27 mouse cellular contexts compared by ENCODE assay signal in the genomic region with DNA sequence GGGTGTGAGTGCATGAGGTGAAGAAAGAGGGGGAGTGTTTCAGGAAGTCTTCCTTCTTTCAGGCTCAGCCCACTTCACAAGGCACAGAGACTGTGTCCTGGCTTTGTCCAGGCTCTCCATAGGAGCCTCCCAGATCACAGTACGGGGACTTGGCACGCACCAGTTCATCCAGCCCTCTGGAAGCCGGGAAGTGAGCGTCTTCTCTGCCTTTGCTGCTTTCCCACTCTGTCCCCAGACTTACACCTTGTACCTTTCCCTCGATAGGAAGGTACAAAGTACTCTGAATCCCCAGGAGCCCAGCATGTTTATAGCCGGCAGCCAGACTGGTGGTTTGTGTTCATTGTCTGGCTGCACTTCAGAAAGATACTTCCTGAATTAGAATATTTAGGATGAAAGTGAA. TPM values are rescaled to one million over a fixed set of nuclear protein-coding genes. Genes with fewer than 3 reads are reported as not detected.
DNase-seq lines count a peak whose midpoint lies in the region; ATAC-seq and TF ChIP-seq lines count a peak whose summit lies in the region.
"Had no signal": no experiment of that assay in that cellular context is flagged by ENCODE, and none has a peak within 500 bp of the region (broad histone marks: within the 10 kb centered on the region; RNA-seq: fewer than 3 reads in every experiment).

No protein-coding gene starts in this region.

- no peak for DNase-seq in lung, adult 18-20 months
- DNase-seq in brain, embryonic 14.5 days (ENCODE audit: low read depth): peak; percentile 3
- peak; percentile 79 for DNase-seq in kidney, adult 9 months
- DNase-seq in kidney, postnatal 36 days: peak; percentile 65 to 72
- DNase-seq in adrenal gland, postnatal 36 days: no peak
- no peak for DNase-seq in right cerebral cortex, postnatal 10 days (ENCODE audit: low spot score in 2 of 2)
- DNase-seq: adrenal gland, adult 2 months; cerebellum, adult 8-10 months; cerebellum, postnatal 36 days; embryo, embryonic 11 days; liver; thymus, adult 2 months; thymus, postnatal 4 days had no signal

- H3K4me2 ChIP-seq in lung, embryonic 15.5 days: peak overlapping the region; percentile 8; the same call in 1 of the 2 replicates
- H3K4me2 ChIP-seq: embryonic facial prominence, embryonic 13.5 days; forebrain, embryonic 12.5 days; liver, embryonic 15.5 days; neural tube, embryonic 13.5 days had no signal

- H3K9ac ChIP-seq in lung, embryonic 15.5 days: no peak overlapping the region
- H3K9ac ChIP-seq: embryonic facial prominence, embryonic 13.5 days; forebrain, embryonic 12.5 days; liver, embryonic 15.5 days; neural tube, embryonic 13.5 days had no signal

- H3K36me3 ChIP-seq in lung, embryonic 15.5 days: no peaks in the 10 kb centered on the region
- H3K36me3 ChIP-seq: embryonic facial prominence, embryonic 13.5 days; forebrain, embryonic 12.5 days; heart, embryonic 10.5 days; limb, embryonic 10.5 days; liver, embryonic 15.5 days; neural tube, embryonic 13.5 days had no signal

- WGBS in lung, embryonic 15.5 days: 44% methylated on average over 6 of the region's 6 CpGs

- no peak for TF ChIP-seq POLR2A in brain, embryonic 14.5 days (IDR thresholded peaks at IDR 0.05; ENCODE audit: borderline replicate concordance, extremely low read depth, insufficient read depth, insufficient read length, poor library complexity, severe bottlenecking)

- H3K4me3 ChIP-seq in lung, embryonic 15.5 days: no peak overlapping the region
- H3K4me3 ChIP-seq: embryonic facial prominence, embryonic 13.5 days; erythroblast, embryonic 14.5 days; forebrain, embryonic 12.5 days; heart, embryonic 10.5 days; limb, embryonic 10.5 days; liver, embryonic 15.5 days; megakaryocyte, embryonic 14.5 days; myocyte; neural tube, embryonic 13.5 days had no signal

- H3K4me1 ChIP-seq in lung, embryonic 15.5 days: no peaks in the 10 kb centered on the region; the same call in 1 of the 2 replicates
- H3K4me1 ChIP-seq: embryonic facial prominence, embryonic 13.5 days; forebrain, embryonic 12.5 days; heart, embryonic 10.5 days; limb, embryonic 10.5 days; liver, embryonic 15.5 days; neural tube, embryonic 13.5 days had no signal

- no peak for ATAC-seq in lung, embryonic 15.5 days (ENCODE audit: borderline replicate concordance, extremely low read depth, low FRiP score, low TSS enrichment)
- ATAC-seq in megakaryocyte-erythroid progenitor cell, adult 5-6 weeks (replicated peaks; ENCODE audit: low FRiP score, low TSS enrichment, poor library complexity, severe bottlenecking): no peak
- ATAC-seq: hindbrain, postnatal 0 days; midbrain, embryonic 16.5 days had no signal

- H3K27me3 ChIP-seq in lung, embryonic 15.5 days: no peaks in the 10 kb centered on the region
- H3K27me3 ChIP-seq: embryonic facial prominence, embryonic 13.5 days; forebrain, embryonic 12.5 days; liver, embryonic 15.5 days; megakaryocyte, embryonic 14.5 days; neural tube, embryonic 13.5 days had no signal

- TF ChIP-seq CTCF in brain, embryonic 14.5 days (IDR thresholded peaks at IDR 0.05; ENCODE audit: borderline replicate concordance, extremely low read depth, insufficient read depth, insufficient read length): no peak

- no peaks in the 10 kb centered on the region for H3K9me3 ChIP-seq in lung, embryonic 15.5 days
- H3K9me3 ChIP-seq: embryonic facial prominence, embryonic 13.5 days; heart, embryonic 10.5 days; limb, embryonic 10.5 days; liver, embryonic 15.5 days; neural tube, embryonic 13.5 days had no signal

- H3K27ac ChIP-seq in lung, embryonic 15.5 days: no peak overlapping the region
- H3K27ac ChIP-seq: embryonic facial prominence, embryonic 13.5 days; forebrain, embryonic 12.5 days; heart, embryonic 10.5 days; hindbrain, postnatal 0 days; limb, embryonic 10.5 days; liver, embryonic 15.5 days; neural tube, embryonic 13.5 days; stomach, postnatal 0 days had no signal

RNA-seq across cellular contexts. Expression of gene Scoc, which starts 1.1 kb away (rescaled TPM):
- 110 and 121 TPM in 2 replicates for polyA plus RNA-seq in lung, embryonic 15.5 days (2015; fragmentation: Nextera tagmentation; extraction: Ambion mirVana)
- polyA plus RNA-seq in brain, embryonic 14.5 days (2012; rRNA removed): 138 and 160 TPM in 2 replicates
- total RNA-seq in adrenal gland, postnatal 36 days (2021): 10 to 100 TPM; 75.2 to 83.3 TPM
- 97.8 and 106 TPM in 2 replicates for total RNA-seq in megakaryocyte-erythroid progenitor cell, adult 5-6 weeks (2014; fragmentation: Nextera tagmentation)
- total RNA-seq in megakaryocyte-erythroid progenitor cell, adult 5-6 weeks (2017): 83.0 and 91.3 TPM in 2 replicates

Comparison
In these comparisons a context has a peak if more than half of its experiments do, and no peak if none do; other contexts are left out.
1. DNase-seq: peak in brain, embryonic 14.5 days (single experiment), kidney, adult 9 months (single experiment) and kidney, postnatal 36 days (2 of 2); none in lung, adult 18-20 months (0 of 2), adrenal gland, postnatal 36 days (0 of 2) and right cerebral cortex, postnatal 10 days (0 of 2).